Mouse (Mus musculus) skeletal muscle tissue, adult 2 months (tissue): Measurements from ENCODE around the gene Naaladl2.

Experiments
- DNase-seq: peaks from one replicate; pipeline ENCODE4 v3.0.0-alpha.2; 2012; ENCODE audit warnings: low read depth, low spot score

The Naaladl2 gene

GRCm38 (mm10) chr3:24942170-24942569, 201.9 kb downstream of the Naaladl2 start:
- DNase-seq, result no peak

DNA sequence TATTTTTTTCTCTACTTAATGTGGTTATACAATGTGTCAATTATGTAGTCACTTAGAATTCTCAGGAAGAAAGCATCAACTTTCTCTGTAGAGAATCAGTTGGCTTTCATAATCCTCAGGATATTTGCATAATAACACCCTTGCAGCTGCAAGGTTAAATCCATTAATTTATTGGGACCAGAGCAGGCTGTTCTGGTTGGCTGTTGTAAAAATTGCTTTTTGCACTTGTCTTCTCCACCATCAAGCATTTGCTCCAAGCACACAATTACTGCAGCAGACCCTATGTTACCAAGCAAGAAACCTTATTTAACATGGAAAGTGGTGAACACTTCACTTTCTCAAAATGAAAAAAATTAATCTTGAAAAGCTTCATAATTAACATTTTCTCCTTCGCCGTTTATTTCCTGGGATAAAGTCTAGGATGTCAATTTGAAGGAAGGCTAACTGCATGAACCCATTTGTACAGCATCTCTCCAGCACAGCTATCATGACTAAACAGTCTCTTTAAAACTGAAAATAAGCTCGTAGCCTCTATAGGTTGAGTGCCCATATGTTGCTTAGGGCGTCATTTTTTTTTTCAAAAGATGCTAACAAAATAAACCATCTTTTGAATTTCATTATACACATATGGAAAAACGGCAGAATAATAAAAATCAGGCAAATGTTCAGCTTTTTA, 205.4 kb downstream of the Naaladl2 start:
- no peak for DNase-seq

GRCm38 (mm10) chr3:24921811-24922210, 222.2 kb downstream of the Naaladl2 start:
- no peak for DNase-seq

GRCm38 (mm10) chr3:24921401-24921800, 222.7 kb downstream of the Naaladl2 start:
- no peak for DNase-seq

- no peak for DNase-seq
These were observed 238.6 kb downstream of the Naaladl2 start for GRCm38 (mm10) chr3:24905425-24905960.

DNA sequence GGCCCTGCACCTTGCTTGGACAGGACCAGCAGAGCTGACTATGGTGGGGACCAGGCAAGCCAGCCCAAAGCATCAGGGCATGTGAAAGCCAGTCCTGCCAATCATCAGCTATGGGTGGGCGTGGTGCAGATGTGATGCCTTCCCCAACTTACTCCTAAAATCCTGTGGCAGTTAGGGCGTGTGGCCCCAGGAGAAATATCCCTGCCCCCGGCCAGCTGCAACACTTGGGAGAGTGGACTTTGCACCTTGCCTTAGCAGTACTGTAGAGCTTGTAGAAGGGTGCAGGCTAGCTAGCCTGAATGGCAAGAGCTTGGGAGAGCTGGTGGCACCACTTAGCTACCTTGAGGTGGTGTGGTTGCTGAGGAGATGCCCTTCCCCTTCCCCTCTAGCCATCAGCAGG, 255.3 kb downstream of the Naaladl2 start:
- DNase-seq, result no peak

GRCm38 (mm10) chr3:24872254-24872653, 271.8 kb downstream of the Naaladl2 start:
- DNase-seq, result no peak

DNA sequence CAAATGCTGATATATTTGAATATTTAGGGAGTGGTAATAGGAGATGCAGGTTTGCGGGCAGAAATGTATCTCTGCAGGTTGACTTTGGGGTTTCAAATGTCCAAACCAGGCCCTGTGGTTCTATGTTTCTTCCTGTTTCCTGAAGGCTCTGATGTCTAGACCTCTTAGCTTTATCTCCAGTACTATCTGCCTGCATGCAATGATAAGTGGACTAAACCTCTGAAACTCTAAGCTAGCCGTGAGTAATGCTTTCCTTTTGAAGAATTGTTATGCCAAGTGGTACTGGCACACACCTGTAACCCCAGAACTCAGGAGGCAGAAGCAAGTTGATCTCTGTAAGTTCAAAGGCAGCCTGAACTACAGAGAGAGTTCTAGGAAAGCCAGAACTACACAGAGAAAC, 291.1 kb downstream of the Naaladl2 start:
- no peak for DNase-seq

- DNase-seq, result no peak
These were observed 347.3 kb downstream of the Naaladl2 start for GRCm38 (mm10) chr3:24796739-24797138.

GRCm38 (mm10) chr3:24787451-24788148, 356.5 kb downstream of the Naaladl2 start:
- no peak for DNase-seq

DNA sequence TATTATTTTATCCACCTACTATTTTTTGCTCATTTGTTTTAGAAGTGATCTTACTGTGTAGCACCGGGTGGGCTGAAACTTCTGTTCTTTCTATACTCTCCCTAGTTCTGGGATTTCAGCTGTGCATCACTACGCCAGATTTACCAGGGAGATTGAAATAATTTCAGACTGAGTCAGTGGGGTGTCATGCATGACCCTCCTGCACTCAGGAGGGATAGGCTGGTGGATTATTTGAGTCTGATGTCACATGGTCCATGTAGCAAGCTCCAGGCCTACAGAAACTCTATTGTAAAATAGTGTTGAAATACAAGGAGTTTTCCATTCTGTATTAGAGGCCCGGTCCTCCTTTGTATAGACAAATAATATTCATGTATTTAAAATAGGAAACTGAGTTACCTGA, 360.0 kb downstream of the Naaladl2 start:
- no peak for DNase-seq

- DNase-seq, result no peak
These were observed 360.6 kb downstream of the Naaladl2 start for GRCm38 (mm10) chr3:24783462-24783829.

- DNase-seq, result no peak
These were observed 361.1 kb downstream of the Naaladl2 start for GRCm38 (mm10) chr3:24782784-24783461.

DNA sequence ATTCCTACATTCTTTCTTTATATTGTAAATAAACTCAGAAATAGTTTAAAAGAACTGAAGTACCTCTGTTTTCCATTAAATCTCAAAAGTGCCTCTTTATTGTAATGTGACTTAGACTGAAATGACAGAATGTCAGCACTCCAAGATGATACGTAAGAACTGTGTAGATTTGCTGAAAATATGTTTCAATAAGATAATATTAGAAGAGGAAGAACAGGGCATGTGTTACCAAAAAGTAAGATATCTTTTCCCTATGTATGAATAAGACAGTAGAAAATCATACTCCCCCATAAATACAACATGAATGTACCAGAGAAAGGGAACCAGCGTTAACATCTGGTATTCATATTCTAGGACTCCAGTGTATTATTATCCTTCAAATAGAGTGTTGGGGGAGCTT, 362.4 kb downstream of the Naaladl2 start:
- no peak for DNase-seq

DNA sequence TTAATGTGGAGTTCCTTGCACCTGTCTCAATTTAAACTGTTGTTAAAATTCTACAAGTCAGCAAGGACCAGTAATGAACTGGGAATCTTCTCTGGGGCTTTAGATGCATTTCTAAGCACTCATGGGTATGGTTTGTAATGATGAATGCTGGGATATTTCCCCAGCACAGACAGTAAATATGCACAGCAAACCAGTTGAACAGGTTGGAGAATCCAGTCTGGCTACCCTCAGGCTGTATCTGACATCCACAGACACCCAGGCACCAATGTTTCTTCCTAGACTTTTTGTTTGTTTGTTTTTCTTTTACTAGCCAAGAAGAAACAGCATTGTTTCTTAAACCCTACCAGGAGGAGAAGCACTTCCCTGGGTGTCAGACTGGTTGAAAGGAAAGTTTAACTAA, 365.6 kb downstream of the Naaladl2 start:
- DNase-seq, result no peak

GRCm38 (mm10) chr3:24749055-24749454, 395.0 kb downstream of the Naaladl2 start:
- no peak for DNase-seq

DNA sequence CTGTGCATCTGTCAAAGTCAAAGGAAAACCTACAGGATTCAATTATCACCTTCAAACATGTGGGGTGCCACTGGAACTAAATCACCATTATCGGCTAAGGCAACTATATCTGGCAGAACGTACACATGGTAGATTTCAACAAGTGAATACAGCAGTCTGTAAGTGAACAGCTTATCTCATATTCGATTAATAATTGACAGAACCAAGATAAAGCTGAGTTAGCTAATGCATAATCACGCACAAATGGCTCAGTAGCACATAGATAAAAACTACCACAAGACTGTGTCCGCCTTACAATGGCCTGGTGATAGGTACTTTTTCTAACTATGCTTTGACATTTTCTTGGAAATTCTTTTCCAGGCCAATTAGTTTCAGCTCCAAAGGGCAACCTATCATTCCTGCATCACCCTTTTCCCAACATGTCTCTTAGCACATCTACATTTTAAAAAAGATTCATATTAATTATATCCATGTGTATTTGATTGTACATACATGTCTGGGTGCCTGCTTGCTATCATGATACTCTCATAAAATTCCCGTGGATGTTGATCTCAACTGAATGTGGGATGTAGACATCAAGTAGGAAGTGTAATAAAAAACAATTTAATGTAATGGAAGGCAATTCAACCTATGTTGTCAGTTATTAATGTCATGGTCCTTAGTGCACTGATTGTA, 396.7 kb downstream of the Naaladl2 start:
- no peak for DNase-seq

- no peak for DNase-seq
These were observed 400.1 kb downstream of the Naaladl2 start for GRCm38 (mm10) chr3:24743946-24744345.

- no peak for DNase-seq
These were observed 424.8 kb downstream of the Naaladl2 start for GRCm38 (mm10) chr3:24719181-24719749.

GRCm38 (mm10) chr3:24714770-24715169, 429.3 kb downstream of the Naaladl2 start:
- no peak for DNase-seq

GRCm38 (mm10) chr3:24705778-24706423, 438.2 kb downstream of the Naaladl2 start:
- no peak for DNase-seq
